Mouse (Mus musculus) CD8-positive naive resting alpha-beta T cell, adult 2 months (primary cell): Measurements from ENCODE around the gene Ildr1.

Experiments
- DNase-seq, 2 experiments: peaks; one replicate each; pipeline ENCODE4 v3.0.0; 2022; ENCODE audit warnings: low read depth in 2 of 2, low spot score in 2 of 2

Ildr1 gene

GRCm38 (mm10) chr16:36770830-36771229, 77.1 kb downstream of the Ildr1 start:
- DNase-seq, result no peak

- DNase-seq, result no peak
These were observed 77.5 kb downstream of the Ildr1 start for GRCm38 (mm10) chr16:36771244-36771643.

GRCm38 (mm10) chr16:36771703-36772102, 77.9 kb downstream of the Ildr1 start:
- no peak for DNase-seq

- no peak for DNase-seq
These were observed 79.2 kb downstream of the Ildr1 start for GRCm38 (mm10) chr16:36772996-36773395.

GRCm38 (mm10) chr16:36775658-36776057, 81.9 kb downstream of the Ildr1 start:
- no peak for DNase-seq
